Mouse (Mus musculus) forebrain, embryonic 12.5 days (tissue): ENCODE results near the gene Bysl. TPM values are rescaled to one million over a fixed set of nuclear protein-coding genes. Genes with fewer than 3 reads are reported as not detected.
"Not testable (repeated sequence)": the region's sequence is repeated elsewhere in the genome, so short reads cannot be mapped to it uniquely, and the experiment has no call there.

Experiments
- ATAC-seq: fragments of 200-750 bp; cut with Nextera tagmentation; 2 replicates; pipeline ENCODE4 v1.8.0; 2017; ENCODE audit warnings: moderate TSS enrichment; ENCODE audit not compliant: low FRiP score
- H3K27ac ChIP-seq: fragments of 300-500 bp; sonication (generic); 2 replicates; pipeline ENCODE4 v1.5.1; 2016; ENCODE audit warnings: mild to moderate bottlenecking
- H3K27me3 ChIP-seq: fragments of 300-500 bp; sonication (generic); 2 replicates; pipeline ENCODE4 v1.6.1; 2016; ENCODE audit warnings: mild to moderate bottlenecking
- H3K36me3 ChIP-seq: fragments of 300-500 bp; sonication (generic); replicated peaks from 2 replicates; pipeline ENCODE4 v1.6.1; 2016; ENCODE audit warnings: mild to moderate bottlenecking
- H3K4me1 ChIP-seq: fragments of 300-500 bp; sonication (generic); 2 replicates; pipeline ENCODE4 v1.6.1; 2016
- H3K4me2 ChIP-seq: fragments of 300-500 bp; sonication (generic); 2 replicates; pipeline ENCODE4 v1.6.1; 2016; ENCODE audit warnings: mild to moderate bottlenecking, moderate library complexity
- H3K4me3 ChIP-seq: fragments of 300-500 bp; sonication (generic); replicated peaks from 2 replicates; pipeline ENCODE4 v1.5.1; 2016; ENCODE audit warnings: mild to moderate bottlenecking
- H3K9ac ChIP-seq: fragments of 300-500 bp; sonication (generic); 2 replicates; pipeline ENCODE4 v1.6.1; 2016; ENCODE audit warnings: mild to moderate bottlenecking
- H3K9me3 ChIP-seq: fragments of 300-500 bp; sonication (generic); 2 replicates; pipeline ENCODE4 v1.6.1; 2016
- WGBS: fragments of 180-500 bp; shearing (Covaris S2); methylation state at CpG from one replicate; pipeline ENCODE4 v1.1.7; 2016; 5-methylcytosine and 5-hydroxymethylcytosine counted together
- polyA plus RNA-seq: library from polyadenylated mRNA; unstranded; fragments of >200 nt; fragmentation: Nextera tagmentation; extraction: Ambion mirVana; gene quantifications from 2 replicates; pipeline ENCODE4 v1.2.1, GENCODE M21; 2016

Gene Bysl
- polyA plus RNA-seq, 1 experiment from 2014 or later, result 32.7 TPM

DNA sequence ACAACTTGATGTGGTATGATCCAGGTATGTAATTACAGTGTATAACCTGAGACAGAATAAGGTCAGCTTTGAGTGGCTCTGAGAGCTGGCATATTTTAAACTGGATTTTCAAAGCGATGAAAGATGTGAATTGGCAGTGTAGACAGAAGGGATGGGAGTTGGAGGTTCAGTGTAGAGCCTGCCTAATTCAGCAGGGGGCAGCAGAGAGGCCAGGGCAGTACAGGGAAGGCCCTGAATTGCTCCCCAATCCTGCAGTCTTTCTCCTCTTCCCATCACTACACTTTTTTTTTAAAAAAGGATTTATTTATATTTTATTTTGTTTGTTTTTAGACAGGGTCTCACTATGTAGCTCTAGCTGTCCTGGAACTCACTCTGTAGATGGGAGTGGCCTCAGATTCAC is 2.7 kb upstream of the Bysl start:
- ATAC-seq, result no peak
- H3K27ac ChIP-seq, result no peak overlapping the region
- no peaks in the 10 kb centered on the region for H3K27me3 ChIP-seq
- H3K4me3 ChIP-seq, result no peak overlapping the region
- peaks cover 31% of the 10 kb centered on the region for H3K36me3 ChIP-seq
- peaks cover 21% of the 10 kb centered on the region for H3K4me1 ChIP-seq
- 84% methylated on average over 1 of the region's 1 CpGs for WGBS
- no peaks in the 10 kb centered on the region for H3K9me3 ChIP-seq
- H3K9ac ChIP-seq, result no peak overlapping the region
- H3K4me2 ChIP-seq, result no peak overlapping the region

DNA sequence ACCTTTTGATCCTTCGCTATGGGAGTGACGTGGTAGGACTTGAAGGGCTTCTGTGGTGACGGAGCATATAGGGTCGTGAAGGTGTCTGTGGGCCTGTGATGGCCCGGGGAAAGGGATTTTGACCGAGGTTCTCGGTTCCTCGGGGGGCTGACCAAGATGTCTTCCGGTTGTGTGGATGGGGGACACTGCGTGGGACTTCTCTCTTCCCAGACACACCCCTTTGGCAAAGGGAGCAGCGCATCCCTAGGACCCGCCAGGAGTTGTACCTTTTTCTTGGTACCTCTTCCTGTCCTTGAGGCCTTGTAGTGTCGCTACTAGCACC is 330 bp upstream of the Bysl start:
- peaks cover 21% of the 10 kb centered on the region for H3K4me1 ChIP-seq
- no peak for ATAC-seq
- under 1% methylated on average over 13 of the region's 13 CpGs for WGBS
- H3K9ac ChIP-seq, result peak overlapping the region; percentile 77
- H3K9me3 ChIP-seq, result no peaks in the 10 kb centered on the region
- H3K4me2 ChIP-seq, result peak overlapping the region; percentile 93
- peaks cover 31% of the 10 kb centered on the region for H3K36me3 ChIP-seq
- no peaks in the 10 kb centered on the region for H3K27me3 ChIP-seq
- H3K4me3 ChIP-seq, result peak overlapping the region; percentile 83
- peak overlapping the region; percentile 36; the same call in 1 of the 2 replicates for H3K27ac ChIP-seq

DNA sequence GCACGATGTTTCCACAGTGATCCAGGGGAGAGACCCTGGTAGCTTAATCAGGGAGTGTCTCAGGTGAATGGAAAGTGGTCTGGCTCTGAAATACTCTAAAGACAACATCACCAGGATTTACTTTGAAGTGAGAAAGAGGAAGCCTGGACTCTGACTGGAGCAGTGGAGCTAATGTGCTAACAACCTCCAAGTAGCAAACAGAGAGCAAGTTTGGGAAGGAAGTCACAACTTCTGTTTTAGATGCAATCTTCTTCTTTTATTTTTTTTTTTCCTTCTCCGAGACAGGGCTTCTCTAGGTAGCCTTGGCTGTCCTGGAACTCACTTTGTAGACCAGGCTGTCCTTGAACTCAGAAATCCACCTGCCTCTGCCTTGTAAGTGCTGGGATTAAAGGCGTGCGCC is 2.1 kb downstream of the Bysl start:
- H3K4me1 ChIP-seq, result peaks cover 21% of the 10 kb centered on the region
- H3K9ac ChIP-seq, result no peak overlapping the region
- no peaks in the 10 kb centered on the region for H3K27me3 ChIP-seq
- ATAC-seq, result no peak
- WGBS, result 94% methylated on average over 4 of the region's 4 CpGs
- H3K9me3 ChIP-seq, result no peaks in the 10 kb centered on the region
- no peak overlapping the region for H3K27ac ChIP-seq
- H3K4me2 ChIP-seq, result no peak overlapping the region
- peaks cover 41% of the 10 kb centered on the region for H3K36me3 ChIP-seq
- H3K4me3 ChIP-seq, result no peak overlapping the region

DNA sequence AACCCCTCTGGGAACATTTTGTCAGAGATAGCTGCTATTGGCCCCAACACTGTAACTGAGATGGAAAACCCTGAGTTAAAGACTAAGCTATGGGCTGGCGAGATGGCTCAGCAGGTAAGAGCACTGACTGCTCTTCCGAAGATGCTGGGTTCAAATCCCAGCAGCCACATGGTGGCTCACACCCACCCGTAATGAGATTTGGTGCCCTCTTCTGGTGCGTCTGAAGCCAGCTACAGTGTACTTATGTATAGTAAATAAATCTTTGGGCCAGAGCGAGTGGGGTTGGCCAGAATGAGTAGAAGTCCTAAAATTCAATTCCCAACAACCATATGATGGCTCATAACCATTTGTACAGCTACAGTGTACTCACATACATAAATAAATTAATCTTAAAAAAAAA is 5.1 kb downstream of the Bysl start:
- no peak for ATAC-seq
- H3K4me2 ChIP-seq, result no peak overlapping the region
- H3K27me3 ChIP-seq, result no peaks in the 10 kb centered on the region
- H3K36me3 ChIP-seq, result peaks cover 61% of the 10 kb centered on the region
- no peak overlapping the region for H3K27ac ChIP-seq
- H3K4me3 ChIP-seq, result no peak overlapping the region
- H3K9me3 ChIP-seq, result no peaks in the 10 kb centered on the region
- WGBS, result 77% methylated on average over 5 of the region's 5 CpGs
- H3K4me1 ChIP-seq, result peaks cover 9% of the 10 kb centered on the region
- H3K9ac ChIP-seq, result no peak overlapping the region

DNA sequence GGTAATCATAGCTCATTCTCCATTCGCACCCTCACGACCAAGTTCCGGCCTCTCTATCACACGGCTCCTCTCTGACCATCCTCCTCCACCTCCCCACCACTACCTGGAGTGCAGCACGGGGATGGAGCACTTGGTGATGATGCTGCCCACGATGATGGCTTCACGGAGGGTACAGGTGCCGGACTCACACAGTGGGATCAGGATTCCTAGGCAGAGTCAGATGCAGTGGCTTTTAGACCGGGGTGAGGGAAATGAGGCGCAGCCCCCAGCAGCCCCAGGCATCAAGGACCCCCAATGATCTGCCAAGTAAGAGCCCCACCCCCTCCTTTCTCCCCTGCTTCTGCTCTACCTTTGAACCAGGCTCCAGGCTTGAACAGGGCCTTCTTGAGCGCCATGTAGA is 9.0 kb downstream of the Bysl start:
- WGBS, result 94% methylated on average over 11 of the region's 11 CpGs
- peaks cover 11% of the 10 kb centered on the region for H3K4me1 ChIP-seq
- ATAC-seq, result no peak

DNA sequence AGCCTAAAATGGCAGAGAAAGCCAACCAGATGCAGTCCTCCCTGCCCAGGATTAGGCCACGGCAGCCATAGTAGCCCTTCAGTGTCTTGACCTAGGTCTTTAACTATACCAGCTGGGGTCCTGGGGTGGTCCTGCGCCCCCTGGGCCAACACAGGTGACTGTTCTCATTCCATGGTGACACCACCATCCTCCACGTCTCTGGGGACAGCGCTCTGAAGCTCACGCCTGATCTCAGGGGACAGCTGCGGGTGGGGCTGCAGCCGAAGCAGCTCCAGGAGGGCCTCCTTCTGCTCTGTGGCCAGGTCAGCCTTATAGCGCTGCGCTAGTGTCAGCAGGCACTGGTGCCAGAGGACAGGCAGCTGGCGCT is 9.9 kb downstream of the Bysl start:
- Histone ChIP-seq H3K27me3 (no peaks in the 10 kb centered on the region), H3K27ac (no peak overlapping the region), H3K36me3 (peaks cover 75% of the 10 kb centered on the region), H3K4me3 (no peak overlapping the region), H3K9me3 (no peaks in the 10 kb centered on the region), H3K4me2 (no peak overlapping the region), H3K4me1 (peaks cover 20% of the 10 kb centered on the region), H3K9ac (no peak overlapping the region)
- ATAC-seq, result no peak
- WGBS, result 92% methylated on average over 10 of the region's 10 CpGs

More for the DNA sequence above, 9.0 kb downstream of the Bysl start:
- Histone ChIP-seq H3K4me3 (no peak overlapping the region), H3K27me3 (no peaks in the 10 kb centered on the region), H3K9ac (no peak overlapping the region), H3K36me3 (peaks cover 83% of the 10 kb centered on the region), H3K27ac (no peak overlapping the region), H3K4me2 (no peak overlapping the region), H3K9me3 (no peaks in the 10 kb centered on the region)

DNA sequence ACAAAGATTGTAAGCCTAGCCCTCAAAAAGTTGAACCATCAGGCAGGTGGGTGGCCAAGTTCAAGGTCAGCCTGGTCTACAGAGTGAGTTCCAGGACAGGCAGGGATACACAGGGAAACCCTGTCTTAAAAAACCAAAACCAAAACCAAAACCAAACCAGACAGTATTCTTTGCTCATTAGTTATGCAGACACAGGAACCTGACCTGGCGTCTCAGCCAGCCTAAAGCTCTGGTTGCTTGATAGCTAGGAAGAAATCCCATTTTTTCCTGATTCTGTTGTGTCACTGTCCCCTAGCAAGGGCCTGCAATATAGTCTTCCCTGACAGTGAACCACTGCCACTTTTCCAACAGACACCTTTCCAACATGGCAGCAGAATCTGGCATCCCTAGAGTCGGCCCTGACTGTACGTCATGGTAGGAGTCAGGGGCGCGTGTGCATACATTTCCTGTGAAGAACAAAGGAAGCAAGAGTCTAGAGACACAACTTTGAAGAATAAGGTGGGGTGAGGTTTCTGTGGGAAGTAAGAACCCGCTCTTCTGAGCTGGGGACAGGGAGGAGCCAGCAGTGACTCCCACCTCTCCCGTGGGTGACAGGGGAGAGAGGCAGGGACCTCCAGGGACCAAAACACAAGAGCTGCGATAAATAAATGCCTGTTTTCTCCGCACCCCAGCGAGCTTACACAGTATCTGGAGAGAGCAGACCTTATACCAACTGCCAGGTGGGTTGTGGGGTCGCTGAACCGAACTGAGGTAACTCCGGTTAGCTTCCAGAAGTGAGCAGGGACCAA is 10.5 kb downstream of the Bysl start:
- no peak overlapping the region for H3K27ac ChIP-seq
- no peak overlapping the region for H3K4me3 ChIP-seq
- no peak for ATAC-seq
- H3K4me2 ChIP-seq, result no peak overlapping the region
- WGBS, result 90% methylated on average over 13 of the region's 13 CpGs
- H3K27me3 ChIP-seq, result no peaks in the 10 kb centered on the region
- no peaks in the 10 kb centered on the region for H3K9me3 ChIP-seq
- no peak overlapping the region for H3K9ac ChIP-seq
- peaks cover 26% of the 10 kb centered on the region for H3K4me1 ChIP-seq
- H3K36me3 ChIP-seq, result peaks cover 71% of the 10 kb centered on the region

DNA sequence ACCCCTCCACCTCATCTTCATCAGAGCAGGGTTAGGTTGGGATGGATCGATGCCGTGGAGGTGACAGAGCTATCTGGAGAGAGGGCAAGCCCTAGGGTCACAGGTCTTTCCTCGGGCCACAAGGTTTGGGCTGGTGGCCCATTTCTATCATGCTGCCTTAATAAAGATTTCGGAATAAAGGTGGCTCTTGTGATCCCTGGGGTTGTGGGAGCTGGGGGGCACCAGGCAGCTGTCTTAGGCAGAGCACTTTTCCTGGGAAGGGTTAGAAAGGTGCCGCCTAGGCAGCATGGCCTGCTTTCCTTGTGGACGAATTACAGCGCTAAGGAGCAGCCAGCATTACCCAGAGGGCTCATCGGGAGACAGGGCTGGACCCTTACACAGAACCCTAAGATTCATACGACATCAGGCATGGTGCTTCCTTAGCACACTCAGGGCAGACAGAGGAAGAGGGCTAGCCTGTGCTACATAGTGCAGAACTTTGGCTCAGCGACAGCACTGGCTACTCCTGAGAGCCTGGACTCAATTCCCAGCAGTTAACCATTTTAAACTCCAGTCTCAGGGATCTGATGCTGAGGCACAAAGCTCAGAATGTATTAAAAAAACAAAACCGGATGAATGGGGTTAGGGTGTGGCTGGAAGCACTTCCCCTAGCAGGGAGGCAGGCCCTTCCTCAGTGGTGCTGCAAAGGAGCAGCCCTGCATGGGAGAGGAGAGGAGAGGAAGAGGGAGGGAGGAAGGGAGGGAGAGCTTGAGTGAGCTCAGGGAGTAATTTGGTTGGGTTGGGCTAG is 11.6 kb downstream of the Bysl start:
- H3K27me3 ChIP-seq, result no peaks in the 10 kb centered on the region
- ATAC-seq, result no peak
- 81% methylated on average over 11 of the region's 11 CpGs for WGBS
- no peak overlapping the region for H3K4me3 ChIP-seq
- no peaks in the 10 kb centered on the region for H3K9me3 ChIP-seq
- peaks cover 37% of the 10 kb centered on the region for H3K4me1 ChIP-seq
- H3K4me2 ChIP-seq, result no peak overlapping the region
- H3K9ac ChIP-seq, result no peak overlapping the region
- H3K36me3 ChIP-seq, result peaks cover 60% of the 10 kb centered on the region
- no peak overlapping the region for H3K27ac ChIP-seq

DNA sequence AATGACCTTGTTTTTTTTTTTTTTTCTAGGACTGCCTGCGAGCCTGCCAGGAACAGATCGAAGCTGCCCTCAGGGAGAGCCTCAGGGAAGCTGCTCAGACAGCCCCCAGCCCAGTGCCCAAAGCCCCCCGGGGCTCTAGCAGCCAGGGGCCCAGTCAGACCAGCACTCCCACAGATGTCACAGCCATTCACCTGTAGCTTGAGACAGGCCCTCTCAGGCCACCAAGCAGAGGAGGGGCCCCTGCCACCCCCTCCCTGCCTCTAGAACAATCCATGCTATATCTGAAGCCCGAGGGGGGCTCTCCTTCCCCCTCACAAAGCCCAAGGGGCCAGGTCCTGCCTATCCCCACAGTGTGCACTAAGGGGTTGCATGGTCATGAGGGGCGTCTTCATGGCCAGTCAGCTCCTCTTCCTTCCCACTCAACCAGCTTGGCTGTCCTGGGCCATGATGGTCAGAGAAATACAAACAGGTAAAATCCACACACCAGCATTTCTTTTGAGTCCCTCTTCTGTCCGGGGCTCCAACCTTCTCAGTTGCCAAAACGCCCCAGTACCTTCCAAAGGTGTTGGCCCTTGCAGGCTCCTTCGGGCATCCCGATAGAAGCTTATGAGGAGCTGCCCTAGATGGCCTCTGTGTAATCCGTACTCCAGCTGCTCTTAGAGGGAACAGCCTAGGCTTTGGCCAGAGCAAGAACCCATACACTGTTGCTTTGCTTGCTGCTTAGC is 12.6 kb downstream of the Bysl start:
- not testable (repeated sequence) for ATAC-seq, H3K9ac ChIP-seq, H3K4me3 ChIP-seq, H3K9me3 ChIP-seq, H3K4me2 ChIP-seq, H3K27me3 ChIP-seq
- peaks cover 45% of the 10 kb centered on the region for H3K4me1 ChIP-seq
- WGBS, result 77% methylated on average over 10 of the region's 10 CpGs
- 0 out of 2 replicates have a peak overlapping the region, but pooled peaks have one; percentile 43 for H3K27ac ChIP-seq
- H3K36me3 ChIP-seq, result peaks cover 50% of the 10 kb centered on the region

DNA sequence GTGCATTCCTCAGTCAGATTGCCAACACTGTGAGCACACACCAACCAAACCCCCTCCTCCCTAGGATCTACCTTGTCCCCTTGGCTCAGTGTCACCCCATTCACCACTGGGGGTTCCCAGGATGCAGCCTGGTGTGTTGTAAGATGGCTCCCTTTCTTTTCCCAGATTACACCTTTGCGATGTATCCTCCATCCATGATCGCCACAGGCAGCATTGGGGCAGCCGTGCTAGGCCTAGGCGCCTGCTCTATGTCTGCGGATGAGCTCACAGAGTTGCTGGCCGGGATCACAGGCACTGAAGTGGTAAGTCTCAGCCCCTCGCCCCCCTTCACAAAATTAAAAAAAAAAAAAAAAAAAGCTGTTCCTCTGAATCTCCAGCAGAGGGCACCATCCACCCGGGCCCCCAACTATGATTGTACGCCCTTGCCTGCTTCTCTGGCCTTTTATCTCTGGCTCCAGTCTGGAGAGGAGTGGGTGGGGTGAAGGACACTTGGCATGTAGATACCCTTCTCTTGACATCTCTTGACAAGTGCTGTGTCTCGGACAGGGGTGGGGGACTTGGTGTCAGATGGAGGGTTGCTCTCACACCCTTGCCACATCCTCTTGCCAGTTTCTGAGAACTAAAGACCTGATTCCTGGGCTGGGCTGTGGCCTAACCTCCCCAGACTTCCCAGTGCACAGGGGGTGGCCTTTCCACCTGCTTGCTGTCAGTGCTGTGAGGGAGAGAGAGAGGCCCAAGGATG is 13.3 kb downstream of the Bysl start:
- Histone ChIP-seq H3K36me3 (peaks cover 47% of the 10 kb centered on the region), H3K4me1 (peaks cover 46% of the 10 kb centered on the region), H3K4me3 (no peak overlapping the region), H3K9me3 (no peaks in the 10 kb centered on the region), H3K27ac (0 out of 2 replicates have a peak overlapping the region, but pooled peaks have one; percentile 43), H3K9ac (peak overlapping the region; percentile 84; the same call in 1 of the 2 replicates), H3K27me3 (no peaks in the 10 kb centered on the region), H3K4me2 (peak overlapping the region; percentile 93; the same call in 1 of the 2 replicates)
- no peak for ATAC-seq
- 20% methylated on average over 10 of the region's 10 CpGs for WGBS

DNA sequence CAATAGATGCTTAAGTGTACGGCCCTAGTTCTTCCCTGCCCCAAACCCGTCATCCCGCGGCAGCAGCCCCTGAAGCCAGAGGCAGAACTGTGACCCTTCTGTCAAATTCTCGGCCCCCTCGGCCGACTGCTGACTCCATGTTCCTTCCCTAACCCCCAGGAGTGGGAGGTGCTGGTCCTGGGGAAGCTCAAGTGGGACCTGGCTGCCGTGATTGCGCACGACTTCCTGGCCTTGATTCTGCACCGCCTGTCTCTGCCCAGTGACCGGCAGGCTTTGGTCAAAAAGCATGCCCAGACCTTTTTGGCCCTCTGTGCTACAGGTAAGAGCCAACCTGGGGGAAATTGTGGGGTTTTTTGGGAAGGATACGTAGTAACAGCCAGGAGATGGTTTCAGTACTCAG is 14.0 kb downstream of the Bysl start:
- peak overlapping the region; percentile 84; the same call in 1 of the 2 replicates for H3K9ac ChIP-seq
- peaks cover 49% of the 10 kb centered on the region for H3K4me1 ChIP-seq
- H3K27me3 ChIP-seq, result no peaks in the 10 kb centered on the region
- ATAC-seq, result no peak
- H3K4me2 ChIP-seq, result peak overlapping the region; percentile 93
- H3K36me3 ChIP-seq, result peaks cover 41% of the 10 kb centered on the region
- H3K9me3 ChIP-seq, result no peaks in the 10 kb centered on the region
- peak overlapping the region; percentile 96 for H3K27ac ChIP-seq
- 62% methylated on average over 13 of the region's 13 CpGs for WGBS
- H3K4me3 ChIP-seq, result peak overlapping the region; percentile 77; the same call in 1 of the 2 replicates

DNA sequence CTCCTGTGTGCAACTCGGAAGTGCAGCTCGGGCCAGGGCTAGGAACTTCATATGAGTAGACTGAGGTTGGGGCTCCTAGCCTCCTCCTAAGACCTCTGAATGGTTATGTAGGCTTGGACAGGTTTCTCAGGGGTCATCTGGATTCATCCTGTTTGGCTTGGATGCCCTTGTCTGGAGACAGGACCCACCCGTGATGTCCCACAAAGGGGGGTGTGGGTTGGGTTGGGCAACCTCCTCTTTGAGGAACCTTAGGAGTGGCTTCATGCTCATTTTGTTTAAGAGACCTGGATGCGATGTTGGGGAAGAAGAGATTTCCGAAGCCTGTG is 14.5 kb downstream of the Bysl start:
- peak overlapping the region; percentile 93 for H3K4me2 ChIP-seq
- no peaks in the 10 kb centered on the region for H3K27me3 ChIP-seq
- H3K9ac ChIP-seq, result peak overlapping the region; percentile 84; the same call in 1 of the 2 replicates
- H3K36me3 ChIP-seq, result peaks cover 37% of the 10 kb centered on the region
- ATAC-seq, result no peak
- peak overlapping the region; percentile 77 for H3K4me3 ChIP-seq
- no peaks in the 10 kb centered on the region for H3K9me3 ChIP-seq
- H3K27ac ChIP-seq, result peak overlapping the region; percentile 96
- 59% methylated on average over 5 of the region's 5 CpGs for WGBS
- H3K4me1 ChIP-seq, result peaks cover 49% of the 10 kb centered on the region
